Mouse (Mus musculus): Measurements from ENCODE around the gene Tsc22d1.

- TF ChIP-seq FLI1 (IDR thresholded peaks at IDR 0.05; ENCODE audit: low read length): no peak
- TF ChIP-seq GATA1 (IDR thresholded peaks at IDR 0.05; ENCODE audit: borderline replicate concordance, low read length): no peak
Observed at GRCm38 (mm10) chr14:76415781-76416301, 1.1 kb downstream of the Tsc22d1 start.
